Mouse (Mus musculus): ENCODE results near the gene Dppa4.

Gene Dppa4

DNA sequence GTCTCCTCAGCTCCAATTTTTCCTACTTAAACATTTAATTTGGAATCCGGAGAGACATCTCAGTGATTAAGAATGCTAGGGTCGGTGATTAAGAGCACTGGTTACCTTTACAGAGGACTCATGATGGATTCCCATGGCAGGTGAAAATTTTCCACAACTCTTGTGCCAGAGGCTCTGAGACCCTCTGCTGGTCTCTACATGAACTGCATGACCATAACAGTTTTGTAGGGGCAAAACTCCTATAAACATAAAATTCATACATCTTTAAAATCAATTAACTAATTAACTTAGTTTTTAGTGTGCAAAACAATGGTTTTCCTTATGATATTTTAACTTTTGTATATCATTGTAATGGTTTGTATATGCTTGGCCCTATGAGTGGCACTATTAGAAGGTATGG lies 44.9 kb downstream of the Dppa4 start:
- no peak for DNase-seq

DNA sequence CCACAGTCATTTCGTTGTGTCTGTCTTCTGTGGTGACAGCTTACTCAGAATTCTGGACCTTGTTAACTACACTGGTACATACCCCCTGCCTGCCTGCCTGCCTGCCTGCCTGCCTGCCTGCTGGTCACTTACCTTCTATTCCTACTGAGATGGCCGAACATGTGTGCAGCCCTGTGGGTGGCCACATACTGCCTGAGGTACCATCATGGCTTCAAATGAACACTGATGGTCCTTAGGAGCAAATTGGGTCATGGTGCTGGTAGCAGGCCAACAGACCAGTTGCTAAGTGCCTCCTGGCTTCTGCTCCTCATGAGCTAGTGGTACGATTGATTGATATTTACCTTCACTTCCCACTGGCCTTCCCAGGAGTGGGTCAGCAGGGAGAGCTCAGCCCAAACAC lies 48.3 kb downstream of the Dppa4 start:
- no peak for DNase-seq

GRCm38 (mm10) chr16:48335326-48335725 lies 51.8 kb downstream of the Dppa4 start:
- no peak for DNase-seq
